Mouse (Mus musculus): Measurements from ENCODE around the gene Camta1.

The Camta1 gene

GRCm38 (mm10) chr4:150964635-150965554, 896.8 kb downstream of the Camta1 start:
- peak; percentile 80 to 95 for DNase-seq (ENCODE audit: inconsistent age in 2 of 2, low spot score in 1 of 2)

GRCm38 (mm10) chr4:150963711-150964110, 898.0 kb downstream of the Camta1 start:
- DNase-seq (ENCODE audit: inconsistent age in 2 of 2, low spot score in 1 of 2): no peak

- peak; percentile 84 to 92 for DNase-seq (ENCODE audit: inconsistent age in 2 of 2, low spot score in 1 of 2)
These were observed 899.4 kb downstream of the Camta1 start for GRCm38 (mm10) chr4:150962231-150962630.

- DNase-seq (ENCODE audit: inconsistent age in 2 of 2, low spot score in 1 of 2): no peak
These were observed 903.1 kb downstream of the Camta1 start for GRCm38 (mm10) chr4:150958536-150958935.

- no peak for DNase-seq (ENCODE audit: inconsistent age in 2 of 2, low spot score in 1 of 2)
These were observed 904.6 kb downstream of the Camta1 start for GRCm38 (mm10) chr4:150957106-150957458.

- no peak for DNase-seq (ENCODE audit: inconsistent age in 2 of 2, low spot score in 1 of 2)
These were observed 905.1 kb downstream of the Camta1 start for GRCm38 (mm10) chr4:150956369-150957105.

GRCm38 (mm10) chr4:150950972-150951371, 910.7 kb downstream of the Camta1 start:
- DNase-seq (ENCODE audit: inconsistent age in 2 of 2, low spot score in 1 of 2): no peak

- DNase-seq (ENCODE audit: inconsistent age in 2 of 2, low spot score in 1 of 2): no peak
These were observed 917.0 kb downstream of the Camta1 start for GRCm38 (mm10) chr4:150944707-150945106.

- DNase-seq (ENCODE audit: inconsistent age in 2 of 2, low spot score in 1 of 2): no peak
These were observed 921.6 kb downstream of the Camta1 start for GRCm38 (mm10) chr4:150939991-150940651.

GRCm38 (mm10) chr4:150938063-150938452, 923.6 kb downstream of the Camta1 start:
- DNase-seq (ENCODE audit: inconsistent age in 2 of 2, low spot score in 1 of 2): no peak

- DNase-seq (ENCODE audit: inconsistent age in 2 of 2, low spot score in 1 of 2): peak; percentile 31 to 43
These were observed 924.2 kb downstream of the Camta1 start for GRCm38 (mm10) chr4:150937293-150938062.

GRCm38 (mm10) chr4:150933503-150933902, 928.2 kb downstream of the Camta1 start:
- DNase-seq (ENCODE audit: inconsistent age in 2 of 2, low spot score in 1 of 2): no peak

- no peak for DNase-seq (ENCODE audit: inconsistent age in 2 of 2, low spot score in 1 of 2)
These were observed 933.9 kb downstream of the Camta1 start for GRCm38 (mm10) chr4:150927789-150928188.

- no peak for DNase-seq (ENCODE audit: inconsistent age in 2 of 2, low spot score in 1 of 2)
These were observed 934.6 kb downstream of the Camta1 start for GRCm38 (mm10) chr4:150926924-150927705.

- no peak for DNase-seq (ENCODE audit: inconsistent age in 2 of 2, low spot score in 1 of 2)
These were observed 935.8 kb downstream of the Camta1 start for GRCm38 (mm10) chr4:150925923-150926322.

- DNase-seq (ENCODE audit: inconsistent age in 2 of 2, low spot score in 1 of 2): peak in 1 of 2 experiments; percentile 20
These were observed 936.7 kb downstream of the Camta1 start for GRCm38 (mm10) chr4:150924936-150925335.

- no peak for DNase-seq (ENCODE audit: inconsistent age in 2 of 2, low spot score in 1 of 2)
These were observed 937.4 kb downstream of the Camta1 start for GRCm38 (mm10) chr4:150924308-150924707.

- peak in 1 of 2 experiments; percentile 20 for DNase-seq (ENCODE audit: inconsistent age in 2 of 2, low spot score in 1 of 2)
These were observed 940.5 kb downstream of the Camta1 start for GRCm38 (mm10) chr4:150921206-150921605.

GRCm38 (mm10) chr4:150917336-150918027, 944.2 kb downstream of the Camta1 start:
- DNase-seq (ENCODE audit: inconsistent age in 2 of 2, low spot score in 1 of 2): no peak
